ENCODE assay signal across 10 mouse cellular contexts in genomic region chr9:60082107-60082581, GRCm38 (mm10).
DNase-seq lines count a peak whose midpoint lies in the region; TF ChIP-seq lines count a peak whose summit lies in the region.
"Had no signal": no experiment of that assay in that cellular context is flagged by ENCODE, and none has a peak within 500 bp of the region (broad histone marks: within the 10 kb centered on the region; RNA-seq: fewer than 3 reads in every experiment).

No protein-coding gene starts in this region.

- peak overlapping the region; percentile 43; the same call in 1 of the 2 replicates for H3K27ac ChIP-seq in embryonic fibroblast, embryonic 13.5 days (ENCODE audit: insufficient read depth, low read length)
- H3K27ac ChIP-seq: limb, embryonic 13.5 days had no signal

- no peaks in the 10 kb centered on the region for H3K4me1 ChIP-seq in embryonic fibroblast, embryonic 13.5 days (ENCODE audit: control insufficient read depth, insufficient read depth, low read length)

- TF ChIP-seq CTCF in embryonic fibroblast, embryonic 13.5 days (IDR thresholded peaks at IDR 0.05; ENCODE audit: borderline replicate concordance, insufficient read depth, low read length) = no peak

- H3K4me3 ChIP-seq in embryonic fibroblast, embryonic 13.5 days (ENCODE audit: insufficient read depth, low read length) = no peak overlapping the region
- H3K4me3 ChIP-seq: limb, embryonic 13.5 days had no signal

- DNase-seq in 3T3-L1 (ENCODE audit: low read depth, low spot score) = peak; percentile 79
- peak; percentile 73 for DNase-seq in Muller cell, postnatal 12 days (ENCODE audit: inconsistent ontology term)
- DNase-seq in lung, postnatal 10 days = peak; percentile 65
- no peak for DNase-seq in gastrocnemius, adult 8-10 months (ENCODE audit: low spot score in 2 of 2)
- DNase-seq in cerebellum, postnatal 10 days = no peak
- DNase-seq in right cerebral cortex, adult 2 months (ENCODE audit: low spot score in 2 of 2) = no peak
- no peak for DNase-seq in MN1 (ENCODE audit: low spot score)
- DNase-seq: right cerebral cortex, postnatal 14 days had no signal

- no peak for TF ChIP-seq POLR2A in embryonic fibroblast, embryonic 13.5 days (IDR thresholded peaks at IDR 0.05; ENCODE audit: low read depth, low read length)

Comparison
In these comparisons a context has a peak if more than half of its experiments do, and no peak if none do; other contexts are left out.
1. DNase-seq: peak in 3T3-L1 (single experiment), Muller cell, postnatal 12 days (single experiment) and lung, postnatal 10 days (single experiment); none in gastrocnemius, adult 8-10 months (0 of 2), cerebellum, postnatal 10 days (0 of 2), right cerebral cortex, adult 2 months (0 of 2) and MN1 (single experiment).